Mouse (Mus musculus): ENCODE data around the gene Fat2. TPM values are rescaled to one million over a fixed set of nuclear protein-coding genes. Genes with fewer than 3 reads are reported as not detected.

Gene Fat2
- polyA plus RNA-seq, 1 experiment from 2014 or later = 0.04 TPM

GRCm38 (mm10) chr11:55367783-55368182 is 31.4 kb upstream of the Fat2 start:
- 57% methylated on average over 10 of the region's 10 CpGs for WGBS
- H3K36me3 ChIP-seq (ENCODE audit: control insufficient read depth, insufficient read depth) = no peaks in the 10 kb centered on the region
- H3K4me1 ChIP-seq (replicated peaks; ENCODE audit: control insufficient read depth, insufficient read depth, low read length) = no peaks in the 10 kb centered on the region
- H3K27ac ChIP-seq (ENCODE audit: low read length) = no peak overlapping the region
- ATAC-seq = no peak
- H3K9me3 ChIP-seq (ENCODE audit: control insufficient read depth, low read length) = no peaks in the 10 kb centered on the region
- H3K4me2 ChIP-seq (ENCODE audit: low read length) = no peak overlapping the region
- no peaks in the 10 kb centered on the region for H3K27me3 ChIP-seq (replicated peaks; ENCODE audit: control insufficient read depth, insufficient read depth, low read length)
- H3K9ac ChIP-seq (replicated peaks; ENCODE audit: low read depth, low read length) = no peak overlapping the region
- H3K4me3 ChIP-seq (replicated peaks; ENCODE audit: low read length) = no peak overlapping the region

DNA sequence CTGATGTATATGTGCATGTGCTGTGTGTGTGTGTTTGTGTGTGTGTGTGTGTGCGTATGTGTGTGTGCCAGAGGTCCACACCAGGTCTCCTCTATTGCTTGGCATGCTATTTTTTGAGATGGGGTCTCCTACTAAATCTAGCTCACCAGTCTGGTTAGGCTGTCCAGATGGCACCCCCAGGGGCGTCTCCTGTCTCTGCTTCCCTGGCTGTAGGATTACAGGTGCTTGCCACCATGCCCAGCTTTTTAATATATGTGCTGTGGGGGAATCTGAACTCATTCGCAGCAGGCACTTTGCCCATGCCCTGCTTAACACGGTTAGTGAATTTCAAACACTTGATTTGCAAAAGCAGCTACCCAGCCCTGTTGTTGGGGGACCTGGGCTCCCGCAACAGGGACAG is 29.5 kb upstream of the Fat2 start:
- H3K4me3 ChIP-seq (replicated peaks; ENCODE audit: low read length) = no peak overlapping the region
- no peaks in the 10 kb centered on the region for H3K4me1 ChIP-seq (replicated peaks; ENCODE audit: control insufficient read depth, insufficient read depth, low read length)
- no peak overlapping the region for H3K27ac ChIP-seq (ENCODE audit: low read length)
- no peak overlapping the region for H3K4me2 ChIP-seq (ENCODE audit: low read length)
- H3K9me3 ChIP-seq (ENCODE audit: control insufficient read depth, low read length) = no peaks in the 10 kb centered on the region
- H3K27me3 ChIP-seq (replicated peaks; ENCODE audit: control insufficient read depth, insufficient read depth, low read length) = no peaks in the 10 kb centered on the region
- H3K36me3 ChIP-seq (ENCODE audit: control insufficient read depth, insufficient read depth) = no peaks in the 10 kb centered on the region
- no peak for ATAC-seq
- H3K9ac ChIP-seq (replicated peaks; ENCODE audit: low read depth, low read length) = no peak overlapping the region
- 75% methylated on average over 5 of the region's 5 CpGs for WGBS

- Histone ChIP-seq H3K36me3 (ENCODE audit: control insufficient read depth, insufficient read depth) (no peaks in the 10 kb centered on the region), H3K4me2 (ENCODE audit: low read length) (no peak overlapping the region)
Measured at GRCm38 (mm10) chr11:55365242-55365641, 28.9 kb upstream of the Fat2 start.

DNA sequence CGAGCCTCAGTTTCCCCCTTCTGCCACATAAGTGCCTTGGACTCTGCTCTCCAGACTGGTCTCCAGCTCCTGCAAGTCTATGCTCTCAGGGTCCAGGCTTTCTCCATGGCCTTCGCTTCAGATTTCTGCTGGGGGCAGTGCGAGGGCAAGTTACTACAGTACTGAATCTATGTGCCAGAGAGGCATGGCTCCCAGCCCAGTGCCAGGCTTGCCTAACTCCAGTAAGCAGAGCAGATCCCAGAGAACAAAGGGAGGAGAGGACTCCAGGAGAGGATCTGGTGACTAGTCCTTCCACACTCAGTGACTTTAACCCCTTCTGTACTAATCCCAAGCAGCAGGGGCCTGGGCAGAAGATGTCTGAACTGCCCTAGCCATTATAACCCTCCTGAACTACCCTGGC is 28.3 kb upstream of the Fat2 start:
- Histone ChIP-seq H3K27me3 (replicated peaks; ENCODE audit: control insufficient read depth, insufficient read depth, low read length) (no peaks in the 10 kb centered on the region), H3K4me2 (ENCODE audit: low read length) (no peak overlapping the region), H3K36me3 (ENCODE audit: control insufficient read depth, insufficient read depth) (no peaks in the 10 kb centered on the region), H3K4me3 (replicated peaks; ENCODE audit: low read length) (no peak overlapping the region), H3K27ac (ENCODE audit: low read length) (no peak overlapping the region), H3K4me1 (replicated peaks; ENCODE audit: control insufficient read depth, insufficient read depth, low read length) (no peaks in the 10 kb centered on the region), H3K9ac (replicated peaks; ENCODE audit: low read depth, low read length) (no peak overlapping the region), H3K9me3 (ENCODE audit: control insufficient read depth, low read length) (no peaks in the 10 kb centered on the region)
- 85% methylated on average over 3 of the region's 3 CpGs for WGBS
- ATAC-seq = no peak

More at GRCm38 (mm10) chr11:55365242-55365641, 28.9 kb upstream of the Fat2 start:
- no peaks in the 10 kb centered on the region for H3K4me1 ChIP-seq (replicated peaks; ENCODE audit: control insufficient read depth, insufficient read depth, low read length)
- no peaks in the 10 kb centered on the region for H3K27me3 ChIP-seq (replicated peaks; ENCODE audit: control insufficient read depth, insufficient read depth, low read length)
- H3K9ac ChIP-seq (replicated peaks; ENCODE audit: low read depth, low read length) = no peak overlapping the region
- no peak overlapping the region for H3K4me3 ChIP-seq (replicated peaks; ENCODE audit: low read length)
- no peak for ATAC-seq
- H3K9me3 ChIP-seq (ENCODE audit: control insufficient read depth, low read length) = no peaks in the 10 kb centered on the region
- H3K27ac ChIP-seq (ENCODE audit: low read length) = no peak overlapping the region
- 52% methylated on average over 4 of the region's 4 CpGs for WGBS

DNA sequence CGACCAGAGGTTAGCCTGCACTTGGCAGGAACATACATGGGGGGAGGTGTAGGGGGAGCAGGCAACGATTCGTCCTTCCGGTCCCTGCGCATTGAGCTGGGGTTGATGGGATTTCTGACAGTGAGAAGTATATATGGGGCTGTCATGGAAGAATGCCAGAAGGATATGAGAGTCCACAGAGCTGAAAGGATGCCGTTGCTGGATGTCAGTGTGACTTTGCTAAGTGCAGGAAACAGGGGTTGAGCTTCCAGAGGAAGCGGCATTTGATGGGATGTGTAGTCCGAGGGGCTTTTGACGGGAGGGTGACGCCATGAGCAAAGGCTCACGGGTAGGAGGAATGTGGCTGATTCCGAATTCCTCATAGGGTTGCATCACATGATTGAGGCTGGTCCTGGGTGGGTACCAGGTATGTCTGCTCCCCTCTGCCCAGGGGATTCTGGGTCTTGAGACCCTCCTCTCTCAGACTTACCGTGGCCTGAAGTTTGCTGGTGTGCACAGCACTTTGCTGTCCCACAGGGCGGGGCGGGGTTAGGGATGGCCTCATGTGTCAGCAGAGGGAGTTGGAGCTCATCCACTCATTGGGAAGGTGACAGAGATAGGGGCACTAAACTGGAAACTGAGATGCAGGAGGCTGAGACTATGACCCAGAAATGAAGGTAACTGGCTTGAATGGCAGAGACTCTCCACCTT is 21.9 kb upstream of the Fat2 start:
- Histone ChIP-seq H3K9me3 (ENCODE audit: control insufficient read depth, low read length) (no peaks in the 10 kb centered on the region), H3K36me3 (ENCODE audit: control insufficient read depth, insufficient read depth) (no peaks in the 10 kb centered on the region), H3K27me3 (replicated peaks; ENCODE audit: control insufficient read depth, insufficient read depth, low read length) (no peaks in the 10 kb centered on the region), H3K4me3 (replicated peaks; ENCODE audit: low read length) (no peak overlapping the region), H3K4me2 (ENCODE audit: low read length) (no peak overlapping the region), H3K9ac (replicated peaks; ENCODE audit: low read depth, low read length) (no peak overlapping the region), H3K4me1 (replicated peaks; ENCODE audit: control insufficient read depth, insufficient read depth, low read length) (no peaks in the 10 kb centered on the region), H3K27ac (ENCODE audit: low read length) (no peak overlapping the region)
- ATAC-seq = no peak
- WGBS = 82% methylated on average over 15 of the region's 15 CpGs

- Histone ChIP-seq H3K4me1 (replicated peaks; ENCODE audit: control insufficient read depth, insufficient read depth, low read length) (no peaks in the 10 kb centered on the region), H3K27me3 (replicated peaks; ENCODE audit: control insufficient read depth, insufficient read depth, low read length) (no peaks in the 10 kb centered on the region), H3K4me2 (ENCODE audit: low read length) (no peak overlapping the region), H3K9ac (replicated peaks; ENCODE audit: low read depth, low read length) (no peak overlapping the region), H3K36me3 (ENCODE audit: control insufficient read depth, insufficient read depth) (no peaks in the 10 kb centered on the region), H3K27ac (ENCODE audit: low read length) (no peak overlapping the region), H3K4me3 (replicated peaks; ENCODE audit: low read length) (no peak overlapping the region), H3K9me3 (ENCODE audit: control insufficient read depth, low read length) (no peaks in the 10 kb centered on the region)
- no peak for ATAC-seq
- WGBS = 92% methylated on average over 2 of the region's 2 CpGs
Measured at GRCm38 (mm10) chr11:55356846-55357245, 20.5 kb upstream of the Fat2 start.

DNA sequence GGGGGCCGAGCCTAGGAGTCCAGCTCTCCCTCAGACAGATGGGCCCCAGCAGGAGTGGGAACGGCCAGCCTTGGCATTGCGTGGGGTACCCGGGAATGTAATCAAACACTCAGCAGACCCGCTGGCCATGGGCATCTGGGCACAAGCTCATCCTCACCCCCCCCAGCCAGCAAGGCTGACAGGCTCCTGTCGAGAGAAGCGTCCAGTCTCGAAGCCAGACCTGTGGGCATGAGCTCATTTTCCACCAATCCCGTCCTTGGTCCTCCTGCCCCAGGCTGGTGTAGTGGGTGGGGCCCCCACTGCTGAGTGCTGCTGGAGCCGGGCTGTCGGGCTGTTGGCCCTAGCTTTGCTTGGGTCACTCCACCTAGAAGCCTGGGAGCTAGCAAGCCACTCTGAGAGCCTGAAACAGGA is 5.6 kb upstream of the Fat2 start:
- H3K4me2 ChIP-seq (ENCODE audit: low read length) = no peak overlapping the region
- no peaks in the 10 kb centered on the region for H3K36me3 ChIP-seq (ENCODE audit: control insufficient read depth, insufficient read depth)
- H3K27ac ChIP-seq (ENCODE audit: low read length) = no peak overlapping the region
- H3K4me3 ChIP-seq (replicated peaks; ENCODE audit: low read length) = no peak overlapping the region
- H3K9me3 ChIP-seq (ENCODE audit: control insufficient read depth, low read length) = no peaks in the 10 kb centered on the region
- no peak for ATAC-seq
- H3K9ac ChIP-seq (replicated peaks; ENCODE audit: low read depth, low read length) = no peak overlapping the region
- no peaks in the 10 kb centered on the region for H3K4me1 ChIP-seq (replicated peaks; ENCODE audit: control insufficient read depth, insufficient read depth, low read length)
- no peaks in the 10 kb centered on the region for H3K27me3 ChIP-seq (replicated peaks; ENCODE audit: control insufficient read depth, insufficient read depth, low read length)
- 69% methylated on average over 11 of the region's 11 CpGs for WGBS

DNA sequence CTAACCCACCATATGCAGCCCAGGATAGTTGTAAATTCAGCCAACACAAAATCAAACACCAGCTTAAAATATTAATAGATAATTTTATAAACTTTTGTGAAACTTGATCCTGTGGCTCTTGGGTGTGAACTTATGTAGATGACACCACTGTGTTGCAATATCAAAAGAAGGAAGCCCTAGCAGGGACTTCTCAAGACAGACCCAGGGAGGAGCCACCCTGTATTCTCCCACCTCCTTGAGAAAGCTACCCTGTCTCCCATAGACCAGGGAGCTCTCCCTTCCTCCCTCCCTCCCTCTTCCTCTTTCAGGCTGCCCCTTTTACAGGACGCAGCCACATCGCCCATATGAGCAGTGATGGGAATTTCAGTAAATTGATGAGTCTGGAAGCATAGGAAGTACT is 4.4 kb upstream of the Fat2 start:
- no peaks in the 10 kb centered on the region for H3K4me1 ChIP-seq (replicated peaks; ENCODE audit: control insufficient read depth, insufficient read depth, low read length)
- no peak overlapping the region for H3K9ac ChIP-seq (replicated peaks; ENCODE audit: low read depth, low read length)
- no peaks in the 10 kb centered on the region for H3K36me3 ChIP-seq (ENCODE audit: control insufficient read depth, insufficient read depth)
- WGBS = 88% methylated on average over 2 of the region's 2 CpGs
- H3K4me2 ChIP-seq (ENCODE audit: low read length) = no peak overlapping the region
- no peaks in the 10 kb centered on the region for H3K27me3 ChIP-seq (replicated peaks; ENCODE audit: control insufficient read depth, insufficient read depth, low read length)
- H3K9me3 ChIP-seq (ENCODE audit: control insufficient read depth, low read length) = no peaks in the 10 kb centered on the region
- no peak for ATAC-seq
- no peak overlapping the region for H3K4me3 ChIP-seq (replicated peaks; ENCODE audit: low read length)
- no peak overlapping the region for H3K27ac ChIP-seq (ENCODE audit: low read length)

- Histone ChIP-seq H3K4me3 (replicated peaks; ENCODE audit: low read length) (no peak overlapping the region), H3K27me3 (replicated peaks; ENCODE audit: control insufficient read depth, insufficient read depth, low read length) (no peaks in the 10 kb centered on the region), H3K36me3 (ENCODE audit: control insufficient read depth, insufficient read depth) (no peaks in the 10 kb centered on the region), H3K4me1 (replicated peaks; ENCODE audit: control insufficient read depth, insufficient read depth, low read length) (no peaks in the 10 kb centered on the region), H3K9ac (replicated peaks; ENCODE audit: low read depth, low read length) (no peak overlapping the region), H3K27ac (ENCODE audit: low read length) (no peak overlapping the region), H3K9me3 (ENCODE audit: control insufficient read depth, low read length) (no peaks in the 10 kb centered on the region), H3K4me2 (ENCODE audit: low read length) (no peak overlapping the region)
- 84% methylated on average over 5 of the region's 5 CpGs for WGBS
- no peak for ATAC-seq
Measured at GRCm38 (mm10) chr11:55337032-55337769, 837 bp upstream of the Fat2 start.
